Mouse (Mus musculus): ENCODE data around the gene Isyna1.
A peak's percentile ranks its signal among the peaks of the same experiment; 100 is the strongest.

Gene Isyna1

GRCm38 (mm10) chr8:70596775-70597416, 2.7 kb downstream of the Isyna1 start:
- Histone ChIP-seq H3K27me3 (ENCODE audit: insufficient read depth, low read length) (peaks cover 15% of the 10 kb centered on the region), H3K4me3 (replicated peaks; ENCODE audit: low read length) (peak overlapping the region; percentile 93), H3K36me3 (ENCODE audit: insufficient read depth, low read length) (peaks cover 56% of the 10 kb centered on the region), H3K4me1 (replicated peaks; ENCODE audit: low read depth, low read length) (peaks cover 87% of the 10 kb centered on the region), H3K9me3 (ENCODE audit: low read length) (no peaks in the 10 kb centered on the region)
- peak; percentile 44; the same call in 1 of the 2 replicates for TF ChIP-seq CTCF (conservative IDR thresholded peaks at IDR 0.05; ENCODE audit: low read length)
- TF ChIP-seq NANOG (IDR thresholded peaks at IDR 0.05; ENCODE audit: borderline replicate concordance, low read length): no peak
- no peak for TF ChIP-seq POU5F1 (IDR thresholded peaks at IDR 0.05; ENCODE audit: borderline replicate concordance, low read length)

GRCm38 (mm10) chr8:70597417-70598272, 3.5 kb downstream of the Isyna1 start:
- TF ChIP-seq CTCF (conservative IDR thresholded peaks at IDR 0.05; ENCODE audit: low read length) (no peak), POU5F1 (IDR thresholded peaks at IDR 0.05; ENCODE audit: borderline replicate concordance, low read length) (no peak), NANOG (IDR thresholded peaks at IDR 0.05; ENCODE audit: borderline replicate concordance, low read length) (no peak)
- peaks cover 87% of the 10 kb centered on the region for H3K4me1 ChIP-seq (replicated peaks; ENCODE audit: low read depth, low read length)
- H3K27me3 ChIP-seq (ENCODE audit: insufficient read depth, low read length): peaks cover 15% of the 10 kb centered on the region
- peak overlapping the region; percentile 93 for H3K4me3 ChIP-seq (replicated peaks; ENCODE audit: low read length)
- H3K9me3 ChIP-seq (ENCODE audit: low read length): no peaks in the 10 kb centered on the region
- peaks cover 57% of the 10 kb centered on the region for H3K36me3 ChIP-seq (ENCODE audit: insufficient read depth, low read length)

- TF ChIP-seq CTCF (conservative IDR thresholded peaks at IDR 0.05; ENCODE audit: low read length) (peak; percentile 36), POU5F1 (IDR thresholded peaks at IDR 0.05; ENCODE audit: borderline replicate concordance, low read length) (no peak)
Observed at GRCm38 (mm10) chr8:70598283-70598682, 4.1 kb downstream of the Isyna1 start.

GRCm38 (mm10) chr8:70598722-70599121, 4.5 kb downstream of the Isyna1 start:
- Histone ChIP-seq H3K4me1 (replicated peaks; ENCODE audit: low read depth, low read length) (peaks cover 87% of the 10 kb centered on the region), H3K36me3 (ENCODE audit: insufficient read depth, low read length) (peaks cover 63% of the 10 kb centered on the region), H3K4me3 (replicated peaks; ENCODE audit: low read length) (peak overlapping the region; percentile 93), H3K27me3 (ENCODE audit: insufficient read depth, low read length) (peaks cover 15% of the 10 kb centered on the region), H3K9me3 (ENCODE audit: low read length) (no peaks in the 10 kb centered on the region)
- TF ChIP-seq POU5F1 (IDR thresholded peaks at IDR 0.05; ENCODE audit: borderline replicate concordance, low read length): no peak
- peak; percentile 11; the same call in 1 of the 2 replicates for TF ChIP-seq CTCF (conservative IDR thresholded peaks at IDR 0.05; ENCODE audit: low read length)

More at GRCm38 (mm10) chr8:70598283-70598682, 4.1 kb downstream of the Isyna1 start:
- H3K4me1 ChIP-seq (replicated peaks; ENCODE audit: low read depth, low read length): peaks cover 87% of the 10 kb centered on the region
- H3K9me3 ChIP-seq (ENCODE audit: low read length): no peaks in the 10 kb centered on the region
- peaks cover 15% of the 10 kb centered on the region for H3K27me3 ChIP-seq (ENCODE audit: insufficient read depth, low read length)
- peaks cover 63% of the 10 kb centered on the region for H3K36me3 ChIP-seq (ENCODE audit: insufficient read depth, low read length)
- H3K4me3 ChIP-seq (replicated peaks; ENCODE audit: low read length): peak overlapping the region; percentile 93

GRCm38 (mm10) chr8:70599507-70600290, 5.5 kb downstream of the Isyna1 start:
- Histone ChIP-seq H3K4me1 (replicated peaks; ENCODE audit: low read depth, low read length) (peaks cover 94% of the 10 kb centered on the region), H3K27me3 (ENCODE audit: insufficient read depth, low read length) (peaks cover 15% of the 10 kb centered on the region), H3K4me3 (replicated peaks; ENCODE audit: low read length) (peak overlapping the region; percentile 93), H3K36me3 (ENCODE audit: insufficient read depth, low read length) (peaks cover 67% of the 10 kb centered on the region), H3K9me3 (ENCODE audit: low read length) (no peaks in the 10 kb centered on the region)
- no peak for TF ChIP-seq POU5F1 (IDR thresholded peaks at IDR 0.05; ENCODE audit: borderline replicate concordance, low read length)
- no peak for TF ChIP-seq NANOG (IDR thresholded peaks at IDR 0.05; ENCODE audit: borderline replicate concordance, low read length)
- TF ChIP-seq CTCF (conservative IDR thresholded peaks at IDR 0.05; ENCODE audit: low read length): no peak

GRCm38 (mm10) chr8:70600473-70601270, 6.5 kb downstream of the Isyna1 start:
- Histone ChIP-seq H3K4me1 (replicated peaks; ENCODE audit: low read depth, low read length) (peaks cover 94% of the 10 kb centered on the region), H3K9me3 (ENCODE audit: low read length) (no peaks in the 10 kb centered on the region), H3K4me3 (replicated peaks; ENCODE audit: low read length) (peak overlapping the region; percentile 46), H3K36me3 (ENCODE audit: insufficient read depth, low read length) (peaks cover 70% of the 10 kb centered on the region), H3K27me3 (ENCODE audit: insufficient read depth, low read length) (peaks cover 7% of the 10 kb centered on the region)
- TF ChIP-seq POU5F1 (IDR thresholded peaks at IDR 0.05; ENCODE audit: borderline replicate concordance, low read length) (no peak), CTCF (conservative IDR thresholded peaks at IDR 0.05; ENCODE audit: low read length) (no peak)

- H3K36me3 ChIP-seq (ENCODE audit: insufficient read depth, low read length): peaks cover 68% of the 10 kb centered on the region
- H3K9me3 ChIP-seq (ENCODE audit: low read length): no peaks in the 10 kb centered on the region
- peak overlapping the region; percentile 46 for H3K4me3 ChIP-seq (replicated peaks; ENCODE audit: low read length)
- peaks cover 94% of the 10 kb centered on the region for H3K4me1 ChIP-seq (replicated peaks; ENCODE audit: low read depth, low read length)
- TF ChIP-seq POU5F1 (IDR thresholded peaks at IDR 0.05; ENCODE audit: borderline replicate concordance, low read length) (no peak), CTCF (conservative IDR thresholded peaks at IDR 0.05; ENCODE audit: low read length) (no peak)
- peaks cover 1% of the 10 kb centered on the region for H3K27me3 ChIP-seq (ENCODE audit: insufficient read depth, low read length)
Observed at GRCm38 (mm10) chr8:70601271-70601649, 7.1 kb downstream of the Isyna1 start.
